Mouse (Mus musculus): Measurements from ENCODE around the gene Slfn5. TPM values are rescaled to one million over a fixed set of nuclear protein-coding genes. Genes with fewer than 3 reads are reported as not detected.

Slfn5 gene
- polyA plus RNA-seq (2014; fragmentation: Nextera tagmentation; extraction: Ambion mirVana), result 1.0 and 1.5 TPM in 2 replicates

- Histone ChIP-seq H3K9me3 (ENCODE audit: control insufficient read depth, low read length) (no peaks in the 10 kb centered on the region), H3K27ac (ENCODE audit: low read depth, low read length) (no peak within 1 kb of the TSS), H3K27me3 (ENCODE audit: control insufficient read depth, insufficient read depth, low read length) (peaks cover 18% of the 10 kb centered on the region), H3K36me3 (ENCODE audit: control insufficient read depth, insufficient read depth, low read length) (no peaks in the 10 kb centered on the region), H3K4me1 (ENCODE audit: control insufficient read depth, insufficient read depth, low read length) (no peaks in the 10 kb centered on the region), H3K4me3 (ENCODE audit: low read depth, low read length) (no peak within 1 kb of the TSS), H3K9ac (replicated peaks; ENCODE audit: low read depth, low read length) (no peak within 1 kb of the TSS; the same call in 1 of the 2 replicates), H3K4me2 (ENCODE audit: low read depth, low read length) (no peak within 1 kb of the TSS)
- WGBS, result 8% methylated on average over 10 of the region's 10 CpGs
- ATAC-seq (ENCODE audit: low read depth), result no peak
These were observed at the start of gene Slfn5 for GRCm38 (mm10) chr11:82950736-82951481. Gene Slfn5, plus strand, starts transcription at chr11:82951349.

DNA sequence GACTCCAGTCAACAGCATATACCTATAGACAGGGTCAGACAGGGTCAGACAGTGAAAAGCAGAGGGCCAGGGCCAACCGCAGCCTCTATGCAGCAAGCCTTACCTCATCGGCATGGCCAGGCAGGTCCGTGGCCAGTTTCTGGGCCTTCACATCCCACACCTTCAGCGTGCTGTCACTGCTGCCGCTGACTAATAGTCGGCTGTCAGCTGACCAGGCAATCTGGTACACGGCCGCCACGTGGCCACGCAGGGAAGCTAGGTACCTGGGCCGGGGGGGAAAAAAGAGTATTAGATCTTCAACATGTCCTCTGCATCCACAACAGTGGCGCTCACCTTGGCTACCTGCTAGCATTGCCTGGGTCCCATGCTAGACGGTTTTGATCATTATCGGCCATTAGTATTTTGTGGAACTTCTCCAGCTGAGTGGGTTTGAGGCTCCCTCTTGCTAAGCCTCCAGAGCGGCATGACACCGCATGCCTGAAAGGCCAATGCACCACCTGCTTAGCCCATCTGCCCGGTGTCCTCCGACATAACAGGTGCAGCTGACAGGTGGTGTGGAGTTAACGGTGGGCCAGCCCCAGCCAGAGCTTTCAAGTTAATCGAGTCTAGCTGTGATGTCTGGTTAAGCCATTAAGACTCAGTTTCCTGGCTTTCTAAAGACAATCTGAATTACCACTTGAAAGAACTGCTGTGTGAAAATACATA, 49.4 kb upstream of the Slfn5 start:
- Histone ChIP-seq H3K27ac (ENCODE audit: low read depth, low read length) (no peak overlapping the region), H3K9me3 (ENCODE audit: control insufficient read depth, low read length) (no peaks in the 10 kb centered on the region), H3K36me3 (ENCODE audit: control insufficient read depth, insufficient read depth, low read length) (peaks cover 56% of the 10 kb centered on the region), H3K27me3 (ENCODE audit: control insufficient read depth, insufficient read depth, low read length) (no peaks in the 10 kb centered on the region), H3K9ac (replicated peaks; ENCODE audit: low read depth, low read length) (no peak overlapping the region), H3K4me2 (ENCODE audit: low read depth, low read length) (no peak overlapping the region), H3K4me1 (ENCODE audit: control insufficient read depth, insufficient read depth, low read length) (no peaks in the 10 kb centered on the region), H3K4me3 (ENCODE audit: low read depth, low read length) (no peak overlapping the region)
- 94% methylated on average over 20 of the region's 20 CpGs for WGBS
- no peak for ATAC-seq (ENCODE audit: low read depth)

- 73% methylated on average over 8 of the region's 8 CpGs for WGBS
- no peak overlapping the region for H3K4me3 ChIP-seq (ENCODE audit: low read depth, low read length)
- no peak overlapping the region for H3K27ac ChIP-seq (ENCODE audit: low read depth, low read length)
- no peaks in the 10 kb centered on the region for H3K9me3 ChIP-seq (ENCODE audit: control insufficient read depth, low read length)
- no peaks in the 10 kb centered on the region for H3K27me3 ChIP-seq (ENCODE audit: control insufficient read depth, insufficient read depth, low read length)
- no peak for ATAC-seq (ENCODE audit: low read depth)
- H3K4me1 ChIP-seq (ENCODE audit: control insufficient read depth, insufficient read depth, low read length), result peaks cover 5% of the 10 kb centered on the region; the same call in 1 of the 2 replicates
- peaks cover 45% of the 10 kb centered on the region for H3K36me3 ChIP-seq (ENCODE audit: control insufficient read depth, insufficient read depth, low read length)
- no peak overlapping the region for H3K4me2 ChIP-seq (ENCODE audit: low read depth, low read length)
- H3K9ac ChIP-seq (replicated peaks; ENCODE audit: low read depth, low read length), result no peak overlapping the region
These were observed 46.2 kb upstream of the Slfn5 start for GRCm38 (mm10) chr11:82904952-82905351.

- H3K4me1 ChIP-seq (ENCODE audit: control insufficient read depth, insufficient read depth, low read length), result peaks cover 5% of the 10 kb centered on the region; the same call in 1 of the 2 replicates
- H3K4me2 ChIP-seq (ENCODE audit: low read depth, low read length), result no peak overlapping the region
- no peaks in the 10 kb centered on the region for H3K27me3 ChIP-seq (ENCODE audit: control insufficient read depth, insufficient read depth, low read length)
- ATAC-seq (ENCODE audit: low read depth), result no peak
- H3K27ac ChIP-seq (ENCODE audit: low read depth, low read length), result no peak overlapping the region
- no peak overlapping the region for H3K9ac ChIP-seq (replicated peaks; ENCODE audit: low read depth, low read length)
- H3K4me3 ChIP-seq (ENCODE audit: low read depth, low read length), result no peak overlapping the region
- H3K36me3 ChIP-seq (ENCODE audit: control insufficient read depth, insufficient read depth, low read length), result peaks cover 38% of the 10 kb centered on the region
- 94% methylated on average over 5 of the region's 5 CpGs for WGBS
- H3K9me3 ChIP-seq (ENCODE audit: control insufficient read depth, low read length), result no peaks in the 10 kb centered on the region
These were observed 45.3 kb upstream of the Slfn5 start for GRCm38 (mm10) chr11:82905816-82906215.

DNA sequence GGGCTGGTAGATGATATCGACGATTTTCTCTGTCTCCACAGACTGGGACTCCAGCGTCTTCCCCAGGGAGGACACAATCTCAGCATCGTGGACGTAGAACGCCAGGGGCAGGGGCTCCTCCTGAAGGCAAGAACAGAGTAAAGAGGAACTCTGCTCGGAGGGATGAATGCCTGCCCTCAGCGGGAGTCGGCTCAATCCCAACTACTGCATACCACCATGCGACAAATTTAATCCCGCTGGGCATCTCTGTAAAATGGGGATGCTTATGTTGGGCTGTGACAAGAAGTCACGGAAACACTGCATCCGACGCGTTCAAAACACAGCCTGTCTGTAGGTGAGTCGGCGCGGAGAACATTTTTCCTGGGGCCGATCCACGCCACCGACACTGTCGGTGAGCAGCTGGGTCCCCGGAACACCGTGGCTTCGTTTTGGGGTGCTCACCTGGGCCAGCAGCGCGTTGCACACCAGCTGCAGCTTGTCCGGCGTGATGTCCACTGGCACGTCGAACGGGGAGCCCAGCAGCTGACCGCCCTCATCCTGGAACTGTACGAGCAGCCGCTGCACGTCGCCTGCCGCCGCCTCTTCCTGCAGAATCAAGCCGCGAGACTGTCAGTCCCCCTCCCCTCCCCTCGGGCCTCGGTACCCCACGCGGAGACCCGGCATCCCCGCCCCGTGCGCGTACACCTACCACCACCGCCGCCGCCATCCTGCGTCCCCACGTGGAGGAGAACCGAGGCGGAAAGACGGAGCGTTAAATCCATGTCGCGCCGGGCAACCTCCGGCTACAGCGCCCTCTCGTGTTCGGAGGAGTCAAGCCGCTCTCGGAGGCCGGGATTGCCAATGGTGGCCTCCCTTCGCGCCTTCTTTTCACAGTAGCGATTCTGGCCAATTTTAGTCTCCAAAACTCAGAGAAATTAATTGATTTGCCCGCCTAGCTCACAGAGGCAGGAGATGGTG, 43.2 kb upstream of the Slfn5 start, which contains the start of gene Nle1:
Gene Nle1 (minus strand): TSS at position 761 of the 957 bp plus-strand sequence.
- peak within 1 kb of the TSS; percentile 74 for H3K4me3 ChIP-seq (ENCODE audit: low read depth, low read length)
- WGBS, result 2% methylated on average over 67 of the region's 73 CpGs
- H3K27me3 ChIP-seq (ENCODE audit: control insufficient read depth, insufficient read depth, low read length), result no peaks in the 10 kb centered on the region
- H3K27ac ChIP-seq (ENCODE audit: low read depth, low read length), result 0 out of 2 replicates have a peak within 1 kb of the TSS, but pooled peaks have one; percentile 28
- H3K9ac ChIP-seq (replicated peaks; ENCODE audit: low read depth, low read length), result peak within 1 kb of the TSS; percentile 74
- no peaks in the 10 kb centered on the region for H3K9me3 ChIP-seq (ENCODE audit: control insufficient read depth, low read length)
- H3K4me1 ChIP-seq (ENCODE audit: control insufficient read depth, insufficient read depth, low read length), result peaks cover 5% of the 10 kb centered on the region; the same call in 1 of the 2 replicates
- H3K4me2 ChIP-seq (ENCODE audit: low read depth, low read length), result peak within 1 kb of the TSS; percentile 65
- peaks cover 21% of the 10 kb centered on the region for H3K36me3 ChIP-seq (ENCODE audit: control insufficient read depth, insufficient read depth, low read length)
- ATAC-seq (ENCODE audit: low read depth), result peak; percentile 89

GRCm38 (mm10) chr11:82908608-82908989, 42.5 kb upstream of the Slfn5 start:
- WGBS, result 59% methylated on average over 10 of the region's 10 CpGs
- no peak overlapping the region; the same call in 1 of the 2 replicates for H3K4me3 ChIP-seq (ENCODE audit: low read depth, low read length)
- H3K4me2 ChIP-seq (ENCODE audit: low read depth, low read length), result peak overlapping the region; percentile 65; the same call in 1 of the 2 replicates
- ATAC-seq (ENCODE audit: low read depth), result no peak
- peaks cover 16% of the 10 kb centered on the region for H3K36me3 ChIP-seq (ENCODE audit: control insufficient read depth, insufficient read depth, low read length)
- H3K9ac ChIP-seq (replicated peaks; ENCODE audit: low read depth, low read length), result no peak overlapping the region
- no peaks in the 10 kb centered on the region for H3K27me3 ChIP-seq (ENCODE audit: control insufficient read depth, insufficient read depth, low read length)
- H3K4me1 ChIP-seq (ENCODE audit: control insufficient read depth, insufficient read depth, low read length), result peaks cover 5% of the 10 kb centered on the region; the same call in 1 of the 2 replicates
- no peak overlapping the region for H3K27ac ChIP-seq (ENCODE audit: low read depth, low read length)
- no peaks in the 10 kb centered on the region for H3K9me3 ChIP-seq (ENCODE audit: control insufficient read depth, low read length)

DNA sequence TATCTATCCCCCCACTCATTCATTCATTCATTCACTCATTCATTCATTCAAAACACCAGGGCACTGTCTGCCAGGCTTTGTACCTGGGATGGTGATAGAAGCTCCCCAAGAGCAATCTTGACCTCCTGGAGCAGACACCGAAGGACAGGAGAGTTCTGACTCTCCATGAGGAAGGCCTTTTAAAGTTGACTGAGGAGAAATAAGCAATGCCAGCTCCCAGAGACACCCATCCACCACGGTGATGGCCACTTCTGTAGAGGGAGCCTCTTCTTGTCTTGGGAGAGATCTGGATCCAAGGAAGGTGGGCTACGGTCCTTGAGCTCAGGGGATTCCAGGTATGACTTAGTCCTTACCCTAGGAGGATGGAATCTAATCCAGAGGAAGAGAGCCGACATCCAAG, 40.9 kb upstream of the Slfn5 start, which contains the start of gene Unc45b:
Gene Unc45b (plus strand): TSS at position 301 of the 400 bp plus-strand sequence.
- H3K36me3 ChIP-seq (ENCODE audit: control insufficient read depth, insufficient read depth, low read length), result 0 out of 2 replicates have a peak, but pooled peaks cover 4% of the 10 kb centered on the region
- H3K9ac ChIP-seq (replicated peaks; ENCODE audit: low read depth, low read length), result no peak within 1 kb of the TSS
- ATAC-seq (ENCODE audit: low read depth), result no peak
- no peak within 1 kb of the TSS for H3K4me3 ChIP-seq (ENCODE audit: low read depth, low read length)
- H3K27ac ChIP-seq (ENCODE audit: low read depth, low read length), result no peak within 1 kb of the TSS
- 91% methylated on average over 4 of the region's 4 CpGs for WGBS
- H3K9me3 ChIP-seq (ENCODE audit: control insufficient read depth, low read length), result no peaks in the 10 kb centered on the region
- no peak within 1 kb of the TSS for H3K4me2 ChIP-seq (ENCODE audit: low read depth, low read length)
- H3K27me3 ChIP-seq (ENCODE audit: control insufficient read depth, insufficient read depth, low read length), result no peaks in the 10 kb centered on the region
- H3K4me1 ChIP-seq (ENCODE audit: control insufficient read depth, insufficient read depth, low read length), result peaks cover 5% of the 10 kb centered on the region; the same call in 1 of the 2 replicates

- no peaks in the 10 kb centered on the region for H3K27me3 ChIP-seq (ENCODE audit: control insufficient read depth, insufficient read depth, low read length)
- H3K9ac ChIP-seq (replicated peaks; ENCODE audit: low read depth, low read length), result no peak overlapping the region
- ATAC-seq (ENCODE audit: low read depth), result no peak
These were observed 40.3 kb upstream of the Slfn5 start for GRCm38 (mm10) chr11:82910679-82911389.

More at GRCm38 (mm10) chr11:82910679-82911389, 40.3 kb upstream of the Slfn5 start:
- peaks cover 5% of the 10 kb centered on the region; the same call in 1 of the 2 replicates for H3K4me1 ChIP-seq (ENCODE audit: control insufficient read depth, insufficient read depth, low read length)
- H3K9me3 ChIP-seq (ENCODE audit: control insufficient read depth, low read length), result no peaks in the 10 kb centered on the region
- H3K4me2 ChIP-seq (ENCODE audit: low read depth, low read length), result no peak overlapping the region
- H3K4me3 ChIP-seq (ENCODE audit: low read depth, low read length), result no peak overlapping the region
- no peaks in the 10 kb centered on the region for H3K36me3 ChIP-seq (ENCODE audit: control insufficient read depth, insufficient read depth, low read length)
- WGBS, result 87% methylated on average over 11 of the region's 11 CpGs
- no peak overlapping the region for H3K27ac ChIP-seq (ENCODE audit: low read depth, low read length)
